In the genomic region with DNA sequence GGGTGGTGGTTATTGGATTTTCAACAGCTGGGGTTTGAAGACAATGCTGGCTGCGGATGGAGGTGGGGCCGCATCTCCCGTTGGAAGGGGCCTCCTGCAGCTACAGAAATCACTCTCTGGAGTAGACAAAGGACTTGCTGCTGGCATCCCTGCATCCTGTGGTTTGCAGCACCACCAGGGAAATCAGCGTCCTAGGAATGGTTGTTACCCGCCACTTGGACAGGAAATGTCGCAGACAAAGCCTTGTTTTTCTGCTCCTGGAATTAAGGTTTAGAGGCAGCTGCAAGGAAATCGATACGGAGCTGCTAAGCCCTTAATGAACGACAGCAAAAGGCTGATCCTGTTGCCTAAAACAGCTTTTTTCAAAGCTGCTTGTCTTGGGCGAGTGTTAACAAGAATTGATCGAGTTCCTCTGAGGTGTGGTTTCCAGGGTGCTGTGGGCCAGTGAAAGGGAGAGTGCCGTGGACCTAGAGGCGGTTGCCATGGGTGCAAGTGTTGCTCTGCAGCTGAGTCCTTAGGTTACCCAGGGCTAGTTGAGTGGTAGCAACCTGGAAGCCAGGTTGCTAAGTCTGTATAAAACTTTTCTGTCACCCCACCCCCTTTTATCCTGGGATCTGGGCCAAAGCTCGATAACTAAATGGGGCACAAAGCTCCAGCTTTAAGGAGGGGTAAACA, we compare ENCODE assay signal across 12 mouse cellular contexts.
DNase-seq lines count a peak whose midpoint lies in the region; ATAC-seq and TF ChIP-seq lines count a peak whose summit lies in the region.
"Had no signal": no experiment of that assay in that cellular context is flagged by ENCODE, and none has a peak within 500 bp of the region (broad histone marks: within the 10 kb centered on the region; RNA-seq: fewer than 3 reads in every experiment).

No protein-coding gene starts in this region.

- H3K27ac ChIP-seq in embryonic facial prominence, embryonic 12.5 days, result peak overlapping the region; percentile 23; the same call in 1 of the 2 replicates
- H3K27ac ChIP-seq in hindbrain, embryonic 15.5 days (replicated peaks), result peak overlapping the region; percentile 63
- 0 out of 2 replicates have a peak overlapping the region, but pooled peaks have one; percentile 34 for H3K27ac ChIP-seq in midbrain, postnatal 0 days (ENCODE audit: low read depth, low read length)
- H3K27ac ChIP-seq: heart, embryonic 15.5 days; liver, embryonic 15.5 days had no signal

- H3K27me3 ChIP-seq in embryonic facial prominence, embryonic 12.5 days, result peaks cover 4% of the 10 kb centered on the region; the same call in 1 of the 2 replicates
- no peaks in the 10 kb centered on the region for H3K27me3 ChIP-seq in hindbrain, embryonic 15.5 days
- no peaks in the 10 kb centered on the region for H3K27me3 ChIP-seq in midbrain, postnatal 0 days (ENCODE audit: insufficient read depth, low read length)
- H3K27me3 ChIP-seq: liver, embryonic 15.5 days had no signal

- no peak overlapping the region for H3K4me2 ChIP-seq in embryonic facial prominence, embryonic 12.5 days (replicated peaks)
- peak overlapping the region; percentile 25 for H3K4me2 ChIP-seq in hindbrain, embryonic 15.5 days
- no peak overlapping the region for H3K4me2 ChIP-seq in midbrain, postnatal 0 days (ENCODE audit: low read depth, low read length, poor library complexity, severe bottlenecking)
- H3K4me2 ChIP-seq: heart, embryonic 15.5 days; liver, embryonic 15.5 days had no signal

- H3K4me1 ChIP-seq in embryonic facial prominence, embryonic 12.5 days, result peaks cover 23% of the 10 kb centered on the region; the same call in 1 of the 2 replicates
- H3K4me1 ChIP-seq in hindbrain, embryonic 15.5 days (replicated peaks), result peaks cover 36% of the 10 kb centered on the region
- H3K4me1 ChIP-seq in midbrain, postnatal 0 days (ENCODE audit: insufficient read depth, low read length), result peaks cover 6% of the 10 kb centered on the region; the same call in 1 of the 2 replicates

- no peak overlapping the region for H3K4me3 ChIP-seq in embryonic facial prominence, embryonic 12.5 days
- no peak overlapping the region for H3K4me3 ChIP-seq in hindbrain, embryonic 15.5 days
- no peak overlapping the region for H3K4me3 ChIP-seq in midbrain, postnatal 0 days (ENCODE audit: low read depth, low read length)
- H3K4me3 ChIP-seq: heart, embryonic 15.5 days; liver, embryonic 15.5 days had no signal

- intact Hi-C loops in heart, postnatal 36 days (cut with DNase I), result no loop called here

- H3K36me3 ChIP-seq in embryonic facial prominence, embryonic 12.5 days, result no peaks in the 10 kb centered on the region
- no peaks in the 10 kb centered on the region for H3K36me3 ChIP-seq in hindbrain, embryonic 15.5 days
- H3K36me3 ChIP-seq in midbrain, postnatal 0 days (ENCODE audit: insufficient read depth, low read length), result no peaks in the 10 kb centered on the region
- H3K36me3 ChIP-seq: heart, embryonic 15.5 days; liver, embryonic 15.5 days had no signal

- H3K9me3 ChIP-seq in embryonic facial prominence, embryonic 12.5 days, result no peaks in the 10 kb centered on the region
- no peaks in the 10 kb centered on the region for H3K9me3 ChIP-seq in hindbrain, embryonic 15.5 days
- no peaks in the 10 kb centered on the region for H3K9me3 ChIP-seq in midbrain, postnatal 0 days (ENCODE audit: low read length)
- H3K9me3 ChIP-seq: heart, embryonic 15.5 days; liver, embryonic 15.5 days had no signal

- H3K9ac ChIP-seq in embryonic facial prominence, embryonic 12.5 days, result no peak overlapping the region
- H3K9ac ChIP-seq in hindbrain, embryonic 15.5 days, result no peak overlapping the region
- H3K9ac ChIP-seq in midbrain, postnatal 0 days (replicated peaks; ENCODE audit: low read length, poor library complexity, severe bottlenecking), result no peak overlapping the region
- H3K9ac ChIP-seq: heart, embryonic 15.5 days; liver, embryonic 15.5 days had no signal

- peak; percentile 73 for ATAC-seq in embryonic facial prominence, embryonic 12.5 days (ENCODE audit: insufficient number of reproducible peaks, insufficient read depth, low FRiP score, low TSS enrichment)
- ATAC-seq in hindbrain, embryonic 15.5 days (ENCODE audit: low FRiP score, low read depth), result peak; percentile 71; the same call in 1 of the 2 replicates
- ATAC-seq in midbrain, postnatal 0 days (ENCODE audit: low FRiP score), result peak; percentile 50; the same call in 1 of the 2 replicates
- no peak for ATAC-seq in megakaryocyte progenitor cell, adult 5-6 weeks (replicated peaks; ENCODE audit: poor library complexity)

- no peak for TF ChIP-seq CTCF in midbrain, postnatal 0 days (IDR thresholded peaks at IDR 0.05)

- DNase-seq in ZHBTc4 (ENCODE audit: low read depth, low spot score), result peak; percentile 67
- DNase-seq in midbrain, postnatal 0 days (ENCODE audit: low spot score), result peak; percentile 54
- DNase-seq in spleen, postnatal 14 days (ENCODE audit: low spot score in 2 of 2), result no peak
- no peak for DNase-seq in thymus, postnatal 4 days
- no peak for DNase-seq in heart, postnatal 36 days
- DNase-seq: kidney, postnatal 25 days; right cerebral cortex, adult 18-20 months had no signal

- 11% methylated on average over 14 of the region's 14 CpGs for WGBS in embryonic facial prominence, embryonic 12.5 days
- 4% methylated on average over 14 of the region's 14 CpGs for WGBS in hindbrain, embryonic 15.5 days
- 8% methylated on average over 14 of the region's 14 CpGs for WGBS in midbrain, postnatal 0 days

Comparison
In these comparisons a context has a peak if more than half of its experiments do, and no peak if none do; other contexts are left out.
1. DNase-seq: peak in ZHBTc4 (single experiment) and midbrain, postnatal 0 days (single experiment); none in spleen, postnatal 14 days (0 of 2), thymus, postnatal 4 days (single experiment) and heart, postnatal 36 days (0 of 2).
2. Peak in every context shown above with its lines, with median percentiles within 50 percentile points of each other: H3K27ac ChIP-seq.